Mouse (Mus musculus) liver, embryonic 14.5 days (tissue): ENCODE results near the gene Pafah1b2. TPM values are rescaled to one million over a fixed set of nuclear protein-coding genes. Genes with fewer than 3 reads are reported as not detected.

ENCODE experiments used
- ATAC-seq: fragments of 200-750 bp; cut with Nextera tagmentation; 2 replicates; pipeline ENCODE4 v1.8.0; 2017; ENCODE audit warnings: moderate number of reproducible peaks, mild to moderate bottlenecking, moderate library complexity; ENCODE audit not compliant: insufficient read depth
- DNase-seq, 3 experiments: peaks; one replicate each; pipeline ENCODE4 v3.0.0-alpha.2; 2012 to 2013; ENCODE audit warnings: low read depth in 3 of 3, low spot score in 3 of 3
- H3K27ac ChIP-seq: fragments of 300-500 bp; sonication (generic); 2 replicates; pipeline ENCODE4 v1.5.1; 2014; ENCODE audit warnings: moderate library complexity, mild to moderate bottlenecking, control low read depth, inconsistent platforms
- H3K27me3 ChIP-seq: fragments of 300-500 bp; sonication (generic); 2 replicates; pipeline ENCODE4 v1.6.1; 2014; ENCODE audit warnings: mild to moderate bottlenecking, low read length, moderate library complexity; ENCODE audit not compliant: control insufficient read depth, insufficient read depth
- H3K36me3 ChIP-seq: fragments of 300-500 bp; sonication (generic); replicated peaks from 2 replicates; pipeline ENCODE4 v1.6.1; 2014; ENCODE audit warnings: low read depth; ENCODE audit not compliant: control insufficient read depth, insufficient read depth
- H3K4me1 ChIP-seq, 2 experiments: fragments of 200-500 bp in 1 of 2; fragments of 300-500 bp in 1 of 2; sonication (generic) in 1 of 2; replicated peaks; 2 replicates each; pipeline ENCODE4 v1.6.1; 2012 to 2014; ENCODE audit warnings: antibody characterized with exemption in 1 of 2, inconsistent platforms in 1 of 2, low read length in 1 of 2; ENCODE audit not compliant: control insufficient read depth in 2 of 2, insufficient read depth in 2 of 2
- H3K4me2 ChIP-seq: fragments of 300-500 bp; sonication (generic); 2 replicates; pipeline ENCODE4 v1.6.1; 2014; ENCODE audit warnings: low read depth, mild to moderate bottlenecking, control low read depth, moderate library complexity
- H3K4me3 ChIP-seq, 2 experiments: fragments of 200-500 bp in 1 of 2; fragments of 300-500 bp in 1 of 2; sonication (generic) in 1 of 2; 2 replicates each; pipeline ENCODE4 v1.5.1; 2012 to 2014; ENCODE audit warnings: low read depth in 2 of 2, low read length in 2 of 2, mild to moderate bottlenecking in 2 of 2, control low read depth in 1 of 2, inconsistent platforms in 1 of 2, moderate library complexity in 1 of 2; ENCODE audit not compliant: insufficient read depth in 1 of 2
- H3K9ac ChIP-seq: fragments of 300-500 bp; sonication (generic); replicated peaks from 2 replicates; pipeline ENCODE4 v1.6.1; 2014; ENCODE audit warnings: mild to moderate bottlenecking, control low read depth, moderate library complexity
- H3K9me3 ChIP-seq: fragments of 300-500 bp; sonication (generic); 2 replicates; pipeline ENCODE4 v1.6.1; 2016; ENCODE audit warnings: low read length, mixed read lengths; ENCODE audit not compliant: control insufficient read depth
- CTCF ChIP-seq: IDR thresholded peaks from 2 replicates; pipeline ENCODE4 v1.5.1; 2016; ENCODE audit warnings: antibody characterized with exemption, low read depth, control low read depth
- EP300 ChIP-seq: IDR thresholded peaks from 2 replicates; pipeline ENCODE4 v1.6.1; 2016; ENCODE audit warnings: antibody characterized with exemption, low read depth
- WGBS: fragments of 180-500 bp; shearing (Covaris S2); extraction: QIAGEN DNeasy Blood & Tissue Kit; methylation state at CpG from one replicate; pipeline ENCODE4 v1.1.7; 2014; ENCODE audit not compliant: insufficient replicate concordance; 5-methylcytosine and 5-hydroxymethylcytosine counted together
- polyA plus RNA-seq, 2 experiments: library from polyadenylated mRNA; depleted of rRNA in 1 of 2; stranded (reverse) in 1 of 2; unstranded in 1 of 2; fragments of >200 nt; fragmentation: Nextera tagmentation in 1 of 2; extraction: Ambion mirVana in 1 of 2; gene quantifications; 2 replicates each; pipeline versions ENCODE4 v1.2.1 to v1.2.3; 2012 to 2014

Pafah1b2 gene
- polyA plus RNA-seq, 2 experiments: 23.1 to 59.6 TPM

- Histone ChIP-seq H3K4me2 (no peak overlapping the region), H3K4me3 (no peak overlapping the region), H3K27ac (no peak overlapping the region), H3K4me1 (peaks cover 17 to 35% of the 10 kb centered on the region in 2 experiments), H3K36me3 (peaks cover 29% of the 10 kb centered on the region), H3K27me3 (no peaks in the 10 kb centered on the region), H3K9ac (no peak overlapping the region), H3K9me3 (peaks cover 3% of the 10 kb centered on the region; the same call in 1 of the 2 replicates)
- TF ChIP-seq EP300 (no peak), CTCF (no peak)
- no peak for DNase-seq
- WGBS: 84% methylated on average over 13 of the region's 13 CpGs
- ATAC-seq: no peak
Measured at GRCm38 (mm10) chr9:45945721-45946120, 66.8 kb downstream of the Pafah1b2 start.

- 39% methylated on average over 13 of the region's 13 CpGs for WGBS
Measured at GRCm38 (mm10) chr9:45944506-45945400, 67.7 kb downstream of the Pafah1b2 start.

GRCm38 (mm10) chr9:45943628-45944505 is 68.6 kb downstream of the Pafah1b2 start:
- Histone ChIP-seq H3K27ac (no peak overlapping the region), H3K9me3 (peaks cover 3% of the 10 kb centered on the region; the same call in 1 of the 2 replicates), H3K9ac (no peak overlapping the region), H3K27me3 (no peaks in the 10 kb centered on the region), H3K36me3 (peaks cover 20% of the 10 kb centered on the region), H3K4me1 (peaks cover 17 to 35% of the 10 kb centered on the region in 2 experiments), H3K4me2 (no peak overlapping the region), H3K4me3 (no peak overlapping the region)
- ATAC-seq (peak; percentile 42), DNase-seq (no peak)
- WGBS: 85% methylated on average over 8 of the region's 8 CpGs
- TF ChIP-seq EP300 (no peak), CTCF (no peak)

More at GRCm38 (mm10) chr9:45944506-45945400, 67.7 kb downstream of the Pafah1b2 start:
- no peak for ATAC-seq
- Histone ChIP-seq H3K9ac (no peak overlapping the region), H3K27me3 (no peaks in the 10 kb centered on the region), H3K36me3 (peaks cover 24% of the 10 kb centered on the region), H3K27ac (no peak overlapping the region), H3K4me2 (no peak overlapping the region), H3K9me3 (peaks cover 3% of the 10 kb centered on the region; the same call in 1 of the 2 replicates), H3K4me3 (no peak overlapping the region), H3K4me1 (peaks cover 17 to 35% of the 10 kb centered on the region in 2 experiments)
- TF ChIP-seq EP300 (no peak), CTCF (no peak)
- no peak for DNase-seq

GRCm38 (mm10) chr9:45942916-45943315 is 69.6 kb downstream of the Pafah1b2 start:
- peaks cover 16% of the 10 kb centered on the region for H3K36me3 ChIP-seq
- peak overlapping the region; percentile 11 for H3K4me2 ChIP-seq

More at GRCm38 (mm10) chr9:45942916-45943315, 69.6 kb downstream of the Pafah1b2 start:
- Histone ChIP-seq H3K9ac (no peak overlapping the region), H3K4me1 (peaks cover 17 to 35% of the 10 kb centered on the region in 2 experiments), H3K27me3 (no peaks in the 10 kb centered on the region), H3K9me3 (peaks cover 3% of the 10 kb centered on the region; the same call in 1 of the 2 replicates), H3K4me3 (no peak overlapping the region), H3K27ac (no peak overlapping the region)
- TF ChIP-seq CTCF: no peak
- peak; percentile 64 for TF ChIP-seq EP300
- 24% methylated on average over 8 of the region's 8 CpGs for WGBS
- no peak for DNase-seq
- ATAC-seq: peak; percentile 81
